Mouse (Mus musculus) left cerebral cortex, adult 2 months (tissue): ENCODE data around the gene Bcam. TPM values are rescaled to one million over a fixed set of nuclear protein-coding genes. Genes with fewer than 3 reads are reported as not detected.

ENCODE experiments used
- DNase-seq, 2 experiments: peaks; one replicate each; pipeline ENCODE4 v3.0.0; 2021 to 2022; ENCODE audit warnings: low spot score in 2 of 2, mixed read lengths in 1 of 2; ENCODE audit errors: extremely low spot score in 1 of 2
- H3K27ac ChIP-seq: fragments of 200-600 bp; 2 replicates; pipeline ENCODE4 v1.8.1; 2022
- H3K4me3 ChIP-seq: fragments of 200-600 bp; 2 replicates; pipeline ENCODE4 v1.8.1; 2022
- CTCF ChIP-seq: fragments of 200-600 bp; IDR thresholded peaks from 2 replicates; pipeline ENCODE4 v1.8.1; 2022; ENCODE audit warnings: antibody characterized with exemption, mild to moderate bottlenecking, moderate library complexity
- intact Hi-C: fragments of 180-260 bp; cut with DNase I; formaldehyde crosslinking; loops from one replicate; pipeline ENCODE4 v1.15.1; 2025
- total RNA-seq, 2 experiments: library from RNA; stranded (reverse); gene quantifications; 2 replicates each; pipeline ENCODE4 v1.2.3; 2021

Gene Bcam
- total RNA-seq, 2 experiments from 2014 or later, result 12.2 to 15.1 TPM

GRCm38 (mm10) chr7:19782645-19783044 lies 11.8 kb upstream of the Bcam start:
- no peak for DNase-seq
- no peak overlapping the region for H3K27ac ChIP-seq
- no peak overlapping the region for H3K4me3 ChIP-seq
- TF ChIP-seq CTCF, result peak; percentile 45
- intact Hi-C loops, result no loop called here

- H3K4me3 ChIP-seq, result no peak overlapping the region
- TF ChIP-seq CTCF, result no peak
- intact Hi-C loops, result no loop called here
Observed at GRCm38 (mm10) chr7:19781741-19782140, 10.9 kb upstream of the Bcam start.

GRCm38 (mm10) chr7:19779903-19780302 lies 9.1 kb upstream of the Bcam start:
- Histone ChIP-seq H3K27ac (no peak overlapping the region), H3K4me3 (no peak overlapping the region)
- TF ChIP-seq CTCF, result peak; percentile 12
- intact Hi-C loops, result no loop called here
- DNase-seq, result no peak

More at GRCm38 (mm10) chr7:19781741-19782140, 10.9 kb upstream of the Bcam start:
- no peak overlapping the region for H3K27ac ChIP-seq
- DNase-seq, result no peak

- DNase-seq, result no peak
- no peak for TF ChIP-seq CTCF
- Histone ChIP-seq H3K4me3 (no peak overlapping the region), H3K27ac (no peak overlapping the region)
- intact Hi-C loops, result no loop called here
Observed at GRCm38 (mm10) chr7:19778645-19779044, 7.8 kb upstream of the Bcam start.

GRCm38 (mm10) chr7:19777049-19777723 lies 6.4 kb upstream of the Bcam start:
- Histone ChIP-seq H3K27ac (no peak overlapping the region), H3K4me3 (no peak overlapping the region)
- intact Hi-C loops, result no loop called here
- DNase-seq, result no peak
- TF ChIP-seq CTCF, result no peak

- no peak for DNase-seq
- TF ChIP-seq CTCF, result no peak
- H3K4me3 ChIP-seq, result no peak overlapping the region
- intact Hi-C loops, result no loop called here
- H3K27ac ChIP-seq, result no peak overlapping the region
Observed at GRCm38 (mm10) chr7:19771682-19772081, 866 bp upstream of the Bcam start.

- peak; percentile 62 to 71 for DNase-seq
- intact Hi-C loops, result no loop called here
- peak overlapping the region; percentile 49 for H3K4me3 ChIP-seq
- H3K27ac ChIP-seq, result peak overlapping the region; percentile 54; the same call in 1 of the 2 replicates
- TF ChIP-seq CTCF, result no peak
Observed at GRCm38 (mm10) chr7:19770375-19770754, 451 bp downstream of the Bcam start.

GRCm38 (mm10) chr7:19769434-19770374 lies 1.1 kb downstream of the Bcam start:
- DNase-seq, result no peak
- H3K27ac ChIP-seq, result peak overlapping the region; percentile 54; the same call in 1 of the 2 replicates
- intact Hi-C loops, result no loop called here
- H3K4me3 ChIP-seq, result peak overlapping the region; percentile 49
- no peak for TF ChIP-seq CTCF

- TF ChIP-seq CTCF, result no peak
- DNase-seq, result no peak
- H3K4me3 ChIP-seq, result no peak overlapping the region
- intact Hi-C loops, result no loop called here
- no peak overlapping the region for H3K27ac ChIP-seq
Observed at GRCm38 (mm10) chr7:19769001-19769400, 1.8 kb downstream of the Bcam start.

GRCm38 (mm10) chr7:19768251-19768650 lies 2.6 kb downstream of the Bcam start:
- no peak overlapping the region for H3K27ac ChIP-seq
- DNase-seq, result no peak
- TF ChIP-seq CTCF, result no peak
- intact Hi-C loops, result no loop called here
- H3K4me3 ChIP-seq, result no peak overlapping the region

- H3K27ac ChIP-seq, result no peak overlapping the region
- intact Hi-C loops, result no loop called here
- no peak for DNase-seq
- no peak overlapping the region for H3K4me3 ChIP-seq
- TF ChIP-seq CTCF, result no peak
Observed at GRCm38 (mm10) chr7:19764581-19764980, 6.2 kb downstream of the Bcam start.

- no peak for DNase-seq
- no peak overlapping the region for H3K27ac ChIP-seq
- TF ChIP-seq CTCF, result no peak
- intact Hi-C loops, result no loop called here
- H3K4me3 ChIP-seq, result no peak overlapping the region
Observed at GRCm38 (mm10) chr7:19763829-19764477, 6.9 kb downstream of the Bcam start.
